Mouse (Mus musculus): ENCODE results near the gene Carm1.
A peak's percentile ranks its signal among the peaks of the same experiment; 100 is the strongest.
"Not testable (repeated sequence)": the region's sequence is repeated elsewhere in the genome, so short reads cannot be mapped to it uniquely, and the experiment has no call there.

Carm1 gene

DNA sequence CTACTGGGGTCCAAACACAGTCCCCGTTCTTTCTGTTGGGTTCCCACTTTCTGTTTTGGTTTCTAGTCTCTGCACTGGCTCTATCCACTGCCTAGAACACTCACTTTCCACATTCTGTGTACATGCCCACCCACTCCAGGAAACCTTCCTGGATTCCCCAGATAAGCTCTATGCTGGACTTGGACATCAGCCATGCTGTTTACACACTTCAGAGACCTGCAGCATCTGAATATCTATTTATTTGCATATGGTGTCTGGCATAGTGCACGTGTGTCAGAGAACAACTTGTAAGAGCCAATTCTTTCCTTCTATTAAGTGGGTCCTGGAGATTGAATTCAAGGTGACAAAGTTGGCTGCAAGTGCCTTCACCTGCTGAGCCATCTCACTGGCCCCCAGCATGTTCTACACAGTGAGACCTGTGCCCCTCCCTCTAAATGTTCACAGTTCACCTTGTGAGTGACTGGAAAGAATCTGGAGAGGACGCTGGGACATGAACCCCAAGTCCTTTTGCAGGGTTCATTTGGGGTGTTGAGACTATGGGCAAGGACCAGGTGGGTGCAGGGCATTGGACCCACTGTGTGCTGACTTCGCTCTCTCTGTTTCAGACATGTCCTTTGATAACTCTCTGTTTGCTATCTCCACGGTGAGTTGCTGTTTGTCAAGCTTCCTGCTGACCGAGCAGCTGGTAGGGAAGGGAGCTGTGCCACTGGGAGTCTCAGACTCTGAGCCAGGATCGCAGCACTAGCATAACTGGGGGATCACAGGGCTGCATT lies 6.5 kb upstream of the Carm1 start:
- no peak for DNase-seq

DNA sequence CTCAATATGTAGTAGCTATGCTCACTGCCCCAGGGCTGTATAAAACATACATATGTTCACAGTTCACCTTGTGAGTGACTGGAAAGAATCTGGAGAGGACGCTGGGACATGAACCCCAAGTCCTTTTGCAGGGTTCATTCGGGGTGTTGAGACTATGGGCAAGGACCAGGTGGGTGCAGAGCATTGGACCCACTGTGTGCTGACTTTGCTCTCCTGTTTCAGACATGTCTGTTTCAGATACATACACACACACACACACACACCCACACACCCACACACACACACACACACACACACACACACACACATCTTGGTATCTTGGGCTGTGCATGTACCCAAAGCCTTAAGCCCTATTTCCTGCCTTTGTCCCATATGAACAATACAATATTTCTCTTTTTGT lies 4.7 kb upstream of the Carm1 start:
- DNase-seq, result not testable (repeated sequence)

DNA sequence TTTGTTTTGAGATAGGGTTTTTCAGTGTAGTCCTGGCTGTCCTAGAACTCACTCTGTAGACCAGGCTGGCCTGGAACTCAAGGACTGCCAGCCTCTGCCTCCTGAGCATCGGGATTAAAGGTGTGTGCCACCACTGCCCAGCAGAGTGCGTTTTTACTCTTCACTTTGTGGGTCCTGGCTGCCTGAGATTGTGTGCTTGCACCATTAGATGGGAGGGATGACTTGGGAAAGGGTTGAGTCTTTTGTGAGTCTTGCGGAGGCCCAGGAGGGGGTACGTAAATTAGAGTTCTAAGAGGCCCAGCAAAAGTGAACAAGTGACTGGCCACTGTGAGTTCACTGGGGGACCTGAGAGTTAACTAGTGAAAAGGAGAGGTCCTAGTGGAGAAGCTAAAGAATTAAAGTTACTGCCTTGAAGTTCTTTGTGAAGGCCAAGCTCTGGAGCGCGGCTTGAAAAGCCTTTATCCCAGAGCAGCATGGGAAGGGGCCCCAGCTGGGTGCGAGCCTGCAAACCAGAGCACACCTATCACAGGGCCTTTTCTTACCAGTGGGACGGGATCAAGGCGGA lies 1.3 kb upstream of the Carm1 start:
- DNase-seq, result no peak

DNA sequence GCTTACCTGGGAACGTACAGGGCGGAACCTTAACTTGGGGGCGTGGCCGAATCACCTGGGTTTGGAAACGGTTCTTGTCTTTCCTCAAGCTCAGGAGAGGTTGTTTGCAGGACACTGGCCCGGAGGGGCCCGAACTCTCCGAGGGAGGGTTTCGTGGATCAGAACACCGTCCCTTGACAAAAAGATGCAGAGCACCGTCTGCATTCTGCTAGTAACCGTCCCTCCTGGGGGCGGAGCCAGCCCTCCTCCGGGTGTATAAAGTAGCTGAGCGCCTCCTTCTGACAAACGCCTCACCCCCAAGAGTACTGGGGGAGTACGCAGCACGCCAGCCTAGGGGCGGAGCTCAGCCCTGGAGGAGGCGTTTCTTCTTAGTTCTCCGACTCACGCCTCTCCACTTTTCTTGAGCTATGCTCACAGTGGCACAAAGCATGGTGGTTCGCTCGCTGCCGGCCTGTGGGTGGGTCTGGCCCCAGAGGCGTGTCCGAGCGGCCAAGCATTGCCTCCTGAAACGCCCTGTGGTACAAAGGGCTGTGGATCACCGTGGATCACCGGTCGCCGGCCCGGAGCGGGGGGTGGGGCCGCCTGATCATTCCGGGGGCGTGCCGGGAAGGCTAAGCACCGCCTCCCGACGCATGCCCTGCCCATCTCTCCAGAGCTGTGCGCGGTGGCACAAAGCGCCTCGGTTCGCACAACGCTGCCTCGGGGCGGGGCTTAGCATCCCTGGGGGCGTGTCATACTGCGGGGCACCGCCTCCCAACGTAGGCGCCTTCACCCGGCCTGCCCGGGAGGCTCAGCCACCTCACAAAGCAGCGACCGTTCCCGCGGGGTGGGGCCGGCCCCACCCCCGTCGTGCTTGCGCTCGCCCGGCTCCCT lies 542 bp upstream of the Carm1 start:
- DNase-seq, result peak; percentile 99

DNA sequence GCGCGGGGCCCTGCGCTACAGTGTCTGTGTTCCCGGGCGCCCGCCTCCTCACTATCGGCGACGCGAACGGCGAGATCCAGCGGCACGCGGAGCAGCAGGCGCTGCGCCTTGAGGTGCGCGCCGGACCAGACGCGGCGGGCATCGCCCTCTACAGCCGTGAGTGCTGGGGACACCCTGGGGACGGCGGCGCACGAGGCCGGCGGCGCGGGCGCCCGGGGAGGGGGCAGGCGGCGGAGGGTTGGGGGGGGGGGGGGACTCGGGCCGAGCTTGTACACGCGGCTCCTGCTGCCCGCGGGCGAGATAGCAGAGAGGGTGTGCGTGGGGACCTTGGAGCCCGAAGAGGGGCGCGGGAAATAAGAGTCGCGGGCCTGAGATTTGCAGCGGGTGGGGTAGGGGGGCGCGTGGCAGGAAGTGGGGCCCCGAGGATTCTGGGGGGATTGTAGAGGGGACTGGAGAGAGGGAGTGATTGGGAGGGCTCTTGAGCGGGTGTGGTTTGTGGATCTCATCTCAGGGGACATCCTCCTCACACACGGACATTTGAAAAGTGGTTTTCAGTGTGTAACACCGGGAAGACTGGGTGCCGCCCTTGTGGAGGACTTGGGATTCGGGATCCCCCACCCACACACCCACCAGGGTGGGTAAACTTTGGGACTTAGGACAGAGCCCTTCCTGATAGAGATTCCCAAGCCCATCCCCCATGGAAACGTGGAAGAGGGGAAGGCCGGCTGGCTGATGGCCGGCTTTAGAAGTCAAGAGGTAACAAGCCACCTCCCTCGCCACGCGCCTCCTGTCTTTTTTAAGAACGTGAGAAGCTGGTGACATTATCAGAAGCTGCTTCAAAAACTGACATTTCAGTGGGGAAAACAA lies 614 bp downstream of the Carm1 start:
- DNase-seq, result peak; percentile 73

DNA sequence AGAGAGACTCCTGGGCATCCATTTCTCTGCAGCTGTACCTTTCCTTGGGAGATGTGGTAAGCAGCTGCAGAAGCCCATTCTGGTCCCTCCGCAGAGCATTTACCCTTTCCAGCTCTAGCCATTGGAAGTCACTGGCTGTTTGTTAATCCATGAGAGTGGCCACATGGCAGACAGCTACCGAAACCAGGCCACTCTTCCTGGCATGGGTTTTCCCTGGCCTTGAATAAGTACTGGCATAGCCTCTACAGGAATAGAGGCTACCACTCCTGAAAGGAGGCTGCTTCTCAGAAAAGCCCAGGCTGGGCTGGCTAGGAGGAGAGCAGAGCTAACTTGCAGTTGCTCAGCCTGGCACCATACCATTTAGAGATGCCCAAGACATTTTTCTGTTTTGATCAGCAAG lies 4.4 kb downstream of the Carm1 start:
- peak; percentile 28 for DNase-seq

DNA sequence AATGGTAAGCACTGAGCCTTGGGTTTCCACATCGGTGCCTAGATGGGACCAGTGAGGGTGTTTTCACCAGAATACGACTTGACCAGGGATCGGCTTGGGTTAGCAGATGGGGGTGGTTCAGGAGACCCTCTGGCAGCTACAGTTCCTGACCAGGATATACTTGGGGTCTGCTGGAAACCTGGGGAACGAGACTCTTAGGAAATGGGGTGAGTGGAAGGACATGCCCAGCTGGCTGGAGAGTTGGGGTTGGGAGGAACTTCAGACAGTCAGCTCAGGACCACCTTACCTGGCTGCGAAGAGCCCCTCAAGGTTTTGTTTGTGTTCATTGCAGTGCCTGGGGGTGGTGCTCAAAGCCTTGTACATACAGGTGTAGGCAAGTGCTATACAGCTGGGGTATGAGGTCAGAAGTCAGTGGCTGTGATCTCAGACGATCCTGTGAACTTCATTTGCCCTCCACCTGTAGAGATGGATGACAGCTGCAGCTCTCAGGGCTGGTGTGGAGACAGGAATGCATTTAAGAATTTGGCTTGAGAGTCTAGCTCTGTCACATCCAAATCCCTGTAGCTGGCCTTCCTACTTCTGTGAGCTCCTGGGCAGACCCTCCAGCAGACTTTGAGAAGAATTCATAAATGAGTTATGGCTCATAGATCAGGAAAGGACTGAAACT lies 7.0 kb downstream of the Carm1 start:
- DNase-seq, result no peak

DNA sequence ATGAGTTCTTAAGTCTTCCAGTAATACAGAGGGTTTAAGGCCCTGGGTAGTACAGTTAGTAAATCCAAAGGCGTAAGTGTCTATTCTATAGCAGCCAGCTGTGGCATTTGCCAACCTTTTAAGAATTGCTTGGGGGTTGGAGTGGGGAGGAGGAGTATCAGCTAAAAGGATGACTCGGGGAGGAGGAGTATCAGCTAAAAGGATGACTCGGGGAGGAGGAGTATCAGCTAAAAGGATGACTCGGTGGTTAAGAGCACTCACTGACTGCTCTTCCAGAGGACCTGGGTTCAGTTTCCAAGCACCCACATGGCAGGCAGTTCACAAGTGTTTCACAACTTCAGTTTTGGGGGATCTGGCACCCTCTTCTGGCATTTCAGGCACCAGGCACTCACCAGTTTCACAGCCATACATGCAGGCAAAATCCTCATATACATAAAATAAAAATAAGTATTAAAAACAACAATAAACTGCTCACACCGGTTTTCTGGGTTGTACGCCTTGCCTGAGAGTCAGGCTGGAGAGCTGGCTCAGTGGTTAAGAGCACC lies 8.6 kb downstream of the Carm1 start:
- no peak for DNase-seq

DNA sequence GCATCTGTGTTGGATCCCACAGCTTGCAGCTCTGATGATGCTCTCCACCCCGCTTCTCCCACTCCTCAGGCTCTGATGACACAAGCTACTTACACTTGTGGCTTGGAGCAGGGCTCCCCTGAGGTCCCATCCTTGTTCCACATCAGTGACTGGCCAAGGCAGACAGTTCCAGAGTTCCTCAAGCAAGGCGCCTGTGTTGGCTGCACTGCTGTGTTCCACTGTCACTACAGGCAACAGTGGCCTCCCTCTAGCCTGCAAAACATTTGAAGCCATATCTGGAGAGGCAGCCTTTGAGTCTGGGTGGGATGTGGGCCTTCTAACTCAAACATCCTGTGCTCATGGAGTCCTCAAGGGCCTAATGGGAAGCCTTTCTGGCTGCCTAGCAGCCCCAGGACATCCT lies 10.3 kb downstream of the Carm1 start:
- DNase-seq, result no peak

DNA sequence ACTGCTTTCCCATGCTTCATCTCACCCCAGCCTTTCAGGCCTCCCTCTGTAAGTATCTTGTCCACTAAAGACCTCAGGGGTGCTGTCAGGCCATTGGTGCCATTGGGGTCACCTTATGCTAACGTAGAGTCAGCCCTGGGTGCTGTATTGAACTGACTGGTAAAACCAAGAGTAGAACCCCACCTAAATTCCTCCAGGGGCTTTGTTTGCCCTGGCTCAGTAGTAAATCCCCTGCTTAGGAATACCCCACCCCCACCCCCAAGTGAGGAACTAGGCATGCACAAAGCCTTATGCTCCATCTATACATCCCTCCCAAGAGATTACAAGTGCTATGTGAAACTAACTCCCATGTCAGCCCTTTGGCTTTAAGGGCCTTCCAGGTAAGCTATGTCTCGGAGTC lies 10.9 kb downstream of the Carm1 start:
- no peak for DNase-seq

DNA sequence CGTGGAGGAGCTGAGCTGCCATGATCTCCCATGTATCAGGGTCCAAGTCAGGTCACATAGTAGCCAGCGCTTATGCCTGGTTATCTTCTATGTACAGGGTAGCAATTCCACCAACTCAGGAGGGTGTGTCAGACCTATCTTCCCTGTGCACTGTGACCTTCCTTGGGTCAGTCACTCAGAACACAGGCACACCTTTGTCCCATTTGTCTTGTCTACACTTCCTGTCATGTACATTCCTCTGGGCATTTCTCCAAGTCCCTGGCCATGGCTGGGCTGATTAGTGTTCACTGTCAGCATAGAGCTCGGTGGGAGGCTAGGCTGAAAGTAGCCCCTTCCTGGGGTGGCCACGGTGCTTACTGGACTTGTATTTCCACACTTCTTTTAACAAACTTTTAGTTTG lies 11.7 kb downstream of the Carm1 start:
- no peak for DNase-seq

DNA sequence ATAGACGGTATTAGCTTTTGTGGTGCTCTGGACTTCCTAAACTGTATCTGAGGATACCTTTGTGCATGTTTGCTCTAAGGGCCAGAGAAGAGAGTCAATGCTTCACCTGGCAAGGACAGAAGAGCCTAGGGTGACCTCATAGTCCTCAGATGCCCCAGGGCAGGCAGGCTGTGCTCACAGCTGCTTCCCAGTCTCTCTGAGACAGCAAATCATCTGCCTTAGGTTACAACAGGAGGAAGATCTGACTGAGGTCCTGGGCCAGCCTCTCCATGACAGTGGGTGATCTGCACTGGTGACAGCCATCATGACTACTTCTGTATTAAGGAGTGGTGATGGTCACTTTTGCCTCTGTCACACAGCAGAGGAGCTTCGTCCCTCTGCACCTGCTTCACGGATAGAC lies 12.5 kb downstream of the Carm1 start:
- no peak for DNase-seq

DNA sequence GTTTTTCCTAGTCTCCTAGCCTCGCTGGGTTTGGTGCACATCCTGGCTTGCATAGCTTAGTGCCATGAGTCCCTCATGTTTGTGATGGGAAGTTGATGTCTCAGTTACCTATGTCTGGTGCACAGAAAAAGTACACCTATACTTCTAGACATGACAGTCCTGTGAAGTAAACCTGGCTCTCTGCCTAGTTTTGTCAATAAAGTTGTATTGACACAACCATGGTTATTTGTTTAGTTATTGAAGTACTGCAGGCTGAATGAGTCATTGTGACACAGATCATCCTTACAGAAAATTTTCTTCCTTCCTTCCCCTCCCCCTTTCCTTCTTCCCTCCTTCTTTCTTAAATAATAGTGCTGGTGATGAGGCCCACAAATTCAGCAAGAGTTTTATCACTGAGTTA lies 17.7 kb downstream of the Carm1 start:
- DNase-seq, result no peak

DNA sequence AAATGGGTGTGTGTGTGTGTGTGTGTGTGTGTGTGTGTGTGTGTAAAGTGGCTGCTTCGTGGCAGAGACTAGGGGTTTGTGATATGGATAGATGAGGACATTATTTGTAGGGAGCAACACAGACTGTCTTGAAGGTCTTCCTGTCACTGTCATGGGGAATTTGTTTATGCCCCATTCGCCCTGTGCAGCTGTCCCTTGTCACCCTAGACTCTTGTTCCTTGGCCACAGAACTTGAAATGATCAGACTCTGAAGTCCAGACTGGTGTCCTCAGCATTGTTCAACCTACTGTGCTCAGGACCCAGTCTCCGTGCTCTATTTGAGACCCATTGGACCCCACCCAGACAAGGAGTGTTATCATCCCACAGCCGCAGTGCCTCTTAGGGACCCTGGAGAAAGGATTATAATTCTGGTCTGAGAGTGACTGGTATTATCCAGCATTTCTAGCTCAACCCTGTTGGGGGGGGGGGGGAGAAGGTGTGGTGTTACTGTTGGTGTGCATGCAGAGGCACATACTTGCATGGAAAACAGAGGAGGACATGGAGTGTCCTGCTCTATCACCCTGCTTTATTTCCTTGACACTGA lies 18.4 kb downstream of the Carm1 start:
- no peak for DNase-seq

DNA sequence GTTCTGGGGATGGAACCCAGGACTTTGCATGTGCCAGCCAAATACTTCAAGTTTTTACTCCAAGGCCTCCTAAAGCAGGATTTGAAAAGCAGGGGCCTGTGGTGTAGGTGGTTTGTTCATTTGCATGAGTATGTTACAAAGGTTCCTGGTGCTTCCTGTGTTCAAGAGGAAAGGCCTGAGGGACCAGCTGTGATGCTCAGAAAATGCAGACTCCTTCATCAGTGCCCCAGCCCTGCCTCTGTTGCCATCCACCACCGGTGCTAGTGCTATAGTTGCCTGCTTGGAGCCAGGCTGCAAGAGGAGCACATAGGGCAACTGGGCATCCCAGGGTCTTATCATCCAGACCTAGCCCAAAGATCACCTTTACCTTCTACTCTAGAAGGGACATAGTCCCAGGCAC lies 19.8 kb downstream of the Carm1 start:
- DNase-seq, result no peak

DNA sequence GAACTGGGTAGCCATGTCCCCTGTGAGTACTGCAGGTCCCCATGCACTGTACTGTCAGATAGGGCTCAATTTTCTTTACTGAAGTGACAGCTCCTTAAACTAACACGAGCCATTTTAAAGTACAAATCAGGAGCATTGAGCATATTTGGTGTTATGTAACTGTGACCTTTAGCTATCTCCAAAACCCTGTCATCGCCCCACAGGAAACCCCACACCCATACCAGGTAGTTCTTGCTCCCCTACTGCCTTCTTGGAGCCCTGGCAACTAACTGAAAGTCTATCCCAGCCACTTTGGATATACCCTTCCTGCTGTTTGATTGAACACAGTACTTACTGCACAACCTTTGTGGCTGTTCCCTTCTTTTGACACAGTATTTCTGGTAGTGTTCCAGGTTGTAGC lies 20.4 kb downstream of the Carm1 start:
- DNase-seq, result no peak

DNA sequence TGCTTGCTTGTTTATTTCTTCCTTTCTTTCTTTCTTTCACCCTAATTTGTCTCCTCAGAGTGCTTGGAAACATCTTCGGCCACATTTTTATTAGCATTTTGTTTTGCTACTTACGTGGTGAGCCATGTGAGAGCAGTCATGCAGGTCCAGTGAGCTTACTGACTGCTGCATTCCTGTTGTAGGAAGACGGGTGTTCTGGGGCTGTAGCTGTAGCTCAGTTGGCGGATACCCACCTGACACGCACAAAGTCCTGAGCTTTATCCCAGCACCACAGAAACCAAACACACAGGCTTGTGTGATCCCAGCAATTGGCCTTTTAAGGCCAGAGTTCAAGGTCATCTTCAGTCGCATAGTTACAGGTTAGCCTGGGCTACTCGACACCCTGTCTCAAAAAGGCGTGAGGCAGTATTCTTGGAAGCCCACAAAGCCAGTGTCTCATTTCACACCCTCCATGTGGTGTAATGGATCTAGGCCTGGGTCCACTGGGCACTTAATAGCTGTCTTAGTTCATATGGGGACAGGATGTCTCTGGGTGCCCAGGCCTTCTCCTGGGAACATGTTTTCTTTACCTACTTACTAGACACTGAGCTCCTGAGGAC lies 22.1 kb downstream of the Carm1 start:
- DNase-seq, result no peak

DNA sequence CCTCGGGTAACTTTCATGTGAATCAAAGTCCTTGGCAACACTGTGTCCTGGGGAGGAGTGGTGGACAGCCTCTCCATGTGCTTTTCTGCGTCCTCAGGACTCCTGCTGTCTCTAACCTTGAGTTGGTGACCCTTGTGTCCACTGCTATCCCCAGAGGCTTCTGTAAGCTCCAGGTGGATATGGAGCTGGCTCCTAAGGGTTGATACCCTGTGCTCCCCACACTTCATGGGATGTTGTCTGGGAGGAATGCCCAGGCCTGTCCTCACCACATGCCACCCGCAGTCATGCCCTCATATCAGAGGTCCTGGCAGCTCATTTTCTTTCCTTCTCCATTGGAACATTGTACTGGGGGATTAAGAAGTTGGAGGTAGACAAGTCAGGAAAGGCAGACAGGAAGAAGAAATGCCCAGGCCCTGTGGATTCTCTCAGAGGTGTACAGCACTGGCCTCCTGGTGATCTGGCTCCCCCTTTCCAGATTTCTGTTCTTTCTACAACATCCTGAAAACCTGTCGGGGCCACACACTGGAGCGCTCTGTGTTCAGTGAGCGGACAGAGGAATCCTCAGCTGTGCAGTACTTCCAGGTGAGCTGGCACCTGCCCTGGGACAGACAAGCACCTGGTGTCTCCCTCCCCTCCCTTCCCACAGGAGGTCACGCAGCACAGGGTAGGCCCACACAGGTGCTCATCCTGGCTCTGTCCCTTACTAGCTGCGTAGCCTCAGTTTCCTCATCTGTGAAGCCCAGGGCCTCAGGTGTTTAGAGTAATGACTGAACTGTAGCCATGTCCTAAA lies 27.5 kb downstream of the Carm1 start:
- DNase-seq, result no peak

DNA sequence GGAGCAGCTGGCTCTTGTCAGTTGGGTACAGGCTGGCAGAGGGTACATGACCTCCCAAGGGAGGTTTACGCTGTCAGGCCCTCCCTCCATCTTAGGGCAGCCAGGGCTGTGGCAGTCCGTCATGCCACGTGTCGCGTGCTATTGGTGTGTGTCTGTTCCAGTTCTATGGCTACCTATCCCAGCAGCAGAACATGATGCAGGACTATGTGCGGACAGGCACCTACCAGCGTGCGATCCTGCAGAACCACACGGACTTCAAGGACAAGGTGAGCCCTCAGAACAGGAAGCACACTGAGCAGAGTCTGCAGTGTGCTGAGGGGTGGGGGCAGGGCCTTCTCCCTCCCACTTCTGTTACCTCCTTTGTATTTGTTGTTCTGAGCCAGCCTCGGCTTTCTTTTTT lies 28.6 kb downstream of the Carm1 start:
- DNase-seq, result no peak

DNA sequence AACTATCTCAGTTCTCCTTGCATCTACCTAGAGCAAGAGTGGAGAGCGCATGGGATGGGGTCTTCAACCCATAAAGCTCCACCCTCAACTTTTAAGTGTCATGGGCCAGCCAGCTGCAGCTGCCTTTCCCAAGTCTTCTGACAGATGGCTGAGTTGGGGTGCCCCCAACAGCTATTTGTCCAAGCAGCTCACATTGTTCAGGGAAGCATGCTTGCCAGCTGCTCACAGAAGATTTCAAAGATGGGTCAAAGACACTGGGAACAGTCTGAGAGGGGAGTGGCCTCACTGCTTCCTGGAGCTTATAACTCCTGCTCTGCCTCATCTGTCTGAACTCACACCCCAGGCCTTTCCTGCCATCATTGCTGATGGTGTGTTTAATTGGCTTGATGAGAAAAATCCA lies 29.6 kb downstream of the Carm1 start:
- no peak for DNase-seq

DNA sequence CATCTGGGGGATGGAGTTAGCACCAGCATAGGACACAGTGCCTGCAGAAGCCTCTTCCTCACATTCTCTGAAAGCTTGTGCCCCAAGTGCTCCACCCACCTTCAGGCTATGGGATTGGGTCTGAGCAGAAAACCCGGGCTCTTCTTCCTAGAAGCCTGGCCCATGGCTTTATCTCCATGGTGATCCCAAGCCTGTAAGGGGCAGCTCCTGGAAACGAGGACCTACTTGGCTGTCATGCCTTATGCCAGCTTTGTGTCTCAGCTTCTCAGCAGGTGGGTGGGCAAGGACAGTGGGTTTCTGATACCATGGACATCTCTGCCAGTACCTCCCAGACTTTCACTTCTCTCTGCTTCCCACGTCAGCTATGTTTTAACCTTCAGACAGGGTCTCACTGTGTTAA lies 31.5 kb downstream of the Carm1 start:
- DNase-seq, result no peak
